Mouse (Mus musculus) adipose tissue, adult 10 weeks (tissue): ENCODE measurements around the gene Zfp82. TPM values are rescaled to one million over a fixed set of nuclear protein-coding genes. Genes with fewer than 3 reads are reported as not detected.

Source experiments
- polyA plus RNA-seq: library from polyadenylated mRNA; stranded (reverse); fragments of 350-450 nt; fragmentation: Illumina TruSeq; extraction: RNeasy Lipid Tissue Mini Kit (QIAGEN cat#74804); gene quantifications from one replicate; pipeline ENCODE4 v1.2.3, GENCODE M21; 2014; ENCODE audit warnings: low read depth, low replicate concordance

The Zfp82 gene
- 0.60 TPM for polyA plus RNA-seq

GRCm38 (mm10) chr7:30072146-30073028 is at the start of gene Zfp82:
TSS of gene Zfp82 (minus strand) at chr7:30072900.

GRCm38 (mm10) chr7:30121308-30122187 is 48.8 kb upstream of the Zfp82 start, which contains the start of gene Zfp382:
TSS of gene Zfp382 (plus strand) at chr7:30121942.

GRCm38 (mm10) chr7:30094646-30095429 is 22.1 kb upstream of the Zfp82 start, which contains the start of gene Zfp260:
TSS of gene Zfp260 (plus strand) at chr7:30094777.

GRCm38 (mm10) chr7:30090092-30090969 is 17.6 kb upstream of the Zfp82 start, which contains the start of the genes Gm26920 and Zfp566:
TSS of gene Gm26920 (minus strand) at chr7:30090410.
TSS of gene Zfp566 (minus strand) at chr7:30090527.

GRCm38 (mm10) chr7:30050882-30051548 is 21.7 kb downstream of the Zfp82 start, which contains the start of gene Zfp14:
TSS of gene Zfp14 (minus strand) at chr7:30051380.

Other genes starting within 250 kb of the Zfp82 start
- gene Zfp940, start 219.2 kb downstream of the Zfp82 start, polyA plus RNA-seq: 0.72 TPM
- gene Zfp420, start 212.9 kb downstream of the Zfp82 start, polyA plus RNA-seq: 6.2 TPM
- 5.0 TPM for gene Zfp27, start 166.3 kb downstream of the Zfp82 start, polyA plus RNA-seq
- gene Zfp383, start 164.7 kb downstream of the Zfp82 start, polyA plus RNA-seq: 5.9 TPM
- gene Zfp74, start 118.8 kb downstream of the Zfp82 start, polyA plus RNA-seq: 7.3 TPM
- 4.4 TPM for gene Zfp568, start 88.9 kb downstream of the Zfp82 start, polyA plus RNA-seq
- gene Zfp14, start 21.5 kb downstream of the Zfp82 start, polyA plus RNA-seq: 4.8 TPM
- gene Gm26920, start 17.5 kb upstream of the Zfp82 start, polyA plus RNA-seq: 2.0 TPM
- 4.6 TPM for gene Zfp566, start 17.6 kb upstream of the Zfp82 start, polyA plus RNA-seq
- 33.9 TPM for gene Zfp260, start 21.9 kb upstream of the Zfp82 start, polyA plus RNA-seq
- gene Zfp382, start 49.0 kb upstream of the Zfp82 start, polyA plus RNA-seq: 0.92 TPM
- 33.8 TPM for gene Zfp146, start 96.8 kb upstream of the Zfp82 start, polyA plus RNA-seq
- gene Cox7a1, start 111.2 kb upstream of the Zfp82 start, polyA plus RNA-seq: 10.2 TPM
- gene Capns1, start 125.9 kb upstream of the Zfp82 start, polyA plus RNA-seq: 381 TPM
- 55.6 TPM for gene Polr2i, start 159.0 kb upstream of the Zfp82 start, polyA plus RNA-seq
- 75.0 TPM for gene Tbcb, start 159.4 kb upstream of the Zfp82 start, polyA plus RNA-seq
- not detected for gene Ovol3, start 162.8 kb upstream of the Zfp82 start, polyA plus RNA-seq
- 1.5 TPM for gene Thap8, start 207.2 kb upstream of the Zfp82 start, polyA plus RNA-seq
- 18.1 TPM for gene Wdr62, start 207.5 kb upstream of the Zfp82 start, polyA plus RNA-seq
- gene Clip3, start 218.8 kb upstream of the Zfp82 start, polyA plus RNA-seq: 12.2 TPM
- gene Alkbh6, start 235.8 kb upstream of the Zfp82 start, polyA plus RNA-seq: 44.2 TPM
- gene Syne4, start 241.9 kb upstream of the Zfp82 start, polyA plus RNA-seq: 5.0 TPM
- 1.2 TPM for gene E130208F15Rik, start 248.8 kb upstream of the Zfp82 start, polyA plus RNA-seq